Mouse (Mus musculus) forebrain, embryonic 14.5 days (tissue): ENCODE results near the gene Kcne3. TPM values are rescaled to one million over a fixed set of nuclear protein-coding genes. Genes with fewer than 3 reads are reported as not detected.
A peak's percentile ranks its signal among the peaks of the same experiment; 100 is the strongest.

Experiments used
- ATAC-seq: fragments of 200-750 bp; cut with Nextera tagmentation; 2 replicates; pipeline ENCODE4 v1.8.0; 2017; ENCODE audit warnings: mild to moderate bottlenecking, moderate library complexity
- DNase-seq: peaks from one replicate; pipeline ENCODE4 v3.0.0-alpha.2; 2015; ENCODE audit warnings: low spot score
- H3K27ac ChIP-seq: fragments of 300-500 bp; sonication (generic); 2 replicates; pipeline ENCODE4 v1.5.1; 2014; ENCODE audit warnings: low read depth, mild to moderate bottlenecking, control low read depth, low read length, moderate library complexity
- H3K27me3 ChIP-seq: fragments of 300-500 bp; sonication (generic); replicated peaks from 2 replicates; pipeline ENCODE4 v1.6.1; 2014; ENCODE audit warnings: low read length, control low read depth, mixed read lengths; ENCODE audit not compliant: control insufficient read depth, insufficient read depth
- H3K36me3 ChIP-seq: fragments of 300-500 bp; sonication (generic); 2 replicates; pipeline ENCODE4 v1.6.1; 2014; ENCODE audit warnings: low read length, control low read depth; ENCODE audit not compliant: control insufficient read depth, insufficient read depth
- H3K4me1 ChIP-seq: fragments of 300-500 bp; sonication (generic); 2 replicates; pipeline ENCODE4 v1.6.1; 2014; ENCODE audit warnings: antibody characterized with exemption, low read length, control low read depth; ENCODE audit not compliant: control insufficient read depth, insufficient read depth
- H3K4me2 ChIP-seq: fragments of 300-500 bp; sonication (generic); 2 replicates; pipeline ENCODE4 v1.6.1; 2014; ENCODE audit warnings: mild to moderate bottlenecking, control low read depth, low read length
- H3K4me3 ChIP-seq: fragments of 300-500 bp; sonication (generic); 2 replicates; pipeline ENCODE4 v1.5.1; 2014; ENCODE audit warnings: low read depth, low read length, control low read depth
- H3K9ac ChIP-seq: fragments of 300-500 bp; sonication (generic); 2 replicates; pipeline ENCODE4 v1.6.1; 2014; ENCODE audit warnings: mild to moderate bottlenecking, low read length, control low read depth, moderate library complexity
- H3K9me3 ChIP-seq: fragments of 300-500 bp; sonication (generic); replicated peaks from 2 replicates; pipeline ENCODE4 v1.6.1; 2016; ENCODE audit warnings: low read length, control low read depth, mixed read lengths; ENCODE audit not compliant: control insufficient read depth
- WGBS: fragments of 180-500 bp; shearing (Covaris S2); extraction: QIAGEN DNeasy Blood & Tissue Kit; methylation state at CpG from one replicate; pipeline ENCODE4 v1.1.7; 2014; 5-methylcytosine and 5-hydroxymethylcytosine counted together
- polyA plus RNA-seq: library from polyadenylated mRNA; unstranded; fragments of >200 nt; fragmentation: Nextera tagmentation; extraction: Ambion mirVana; gene quantifications from 2 replicates; pipeline ENCODE4 v1.2.1, GENCODE M21; 2014

Gene Kcne3
- polyA plus RNA-seq, 1 experiment from 2014 or later: 0.91 TPM

DNA sequence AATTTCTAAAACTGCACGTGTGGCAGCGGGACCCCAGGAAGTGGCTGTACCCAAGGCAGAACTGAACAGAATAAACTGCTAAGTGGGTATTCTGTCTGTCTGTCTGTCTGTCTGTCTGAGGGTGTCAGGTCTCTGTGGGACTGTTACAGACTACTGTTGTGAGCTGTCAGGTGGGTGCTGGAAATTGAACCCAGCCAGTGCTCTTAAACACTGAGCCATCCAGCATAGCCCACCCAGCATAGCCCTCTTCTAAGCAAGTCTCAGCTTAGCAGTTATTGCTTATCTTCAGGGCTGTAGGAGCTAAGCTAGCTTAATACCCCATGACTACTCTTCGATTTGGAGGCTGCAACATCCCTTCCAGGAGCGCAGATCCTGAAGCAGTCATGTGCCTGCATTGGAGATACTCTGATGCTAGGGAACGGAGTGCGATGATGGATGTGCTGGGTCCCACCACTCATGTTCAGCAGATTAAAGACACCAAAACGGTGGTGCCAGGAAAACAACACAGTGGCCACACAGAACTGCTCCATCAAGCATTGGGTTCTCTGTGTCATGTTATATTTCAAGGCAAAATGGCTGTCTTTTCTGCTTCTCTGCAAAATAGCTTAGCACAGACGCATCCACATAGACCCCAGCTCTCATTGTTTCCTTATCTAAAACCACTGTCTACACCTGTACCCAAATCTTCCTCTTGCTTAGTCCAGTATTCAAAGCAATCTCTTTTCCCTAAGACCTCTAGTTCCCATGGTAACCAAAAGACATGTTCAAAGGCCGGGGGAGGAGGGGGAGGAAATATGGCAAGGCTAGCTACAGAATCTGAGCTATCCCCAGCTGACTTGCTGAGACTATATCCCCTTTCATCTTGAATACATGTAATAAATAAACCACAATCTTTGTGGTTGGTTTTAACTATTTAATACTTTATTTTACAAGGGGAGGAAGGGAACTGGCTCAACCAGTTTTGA lies 40.6 kb downstream of the Kcne3 start:
- Histone ChIP-seq H3K4me1 (no peaks in the 10 kb centered on the region), H3K27ac (peak overlapping the region; percentile 23; the same call in 1 of the 2 replicates), H3K4me3 (no peak overlapping the region), H3K4me2 (no peak overlapping the region), H3K9me3 (no peaks in the 10 kb centered on the region), H3K9ac (no peak overlapping the region), H3K36me3 (no peaks in the 10 kb centered on the region), H3K27me3 (no peaks in the 10 kb centered on the region)
- 77% methylated on average over 9 of the region's 9 CpGs for WGBS
- ATAC-seq (no peak), DNase-seq (peak; percentile 55)

GRCm38 (mm10) chr7:100227158-100227875 lies 51.0 kb downstream of the Kcne3 start, which contains the start of gene Pgm2l1:
Pgm2l1 (plus strand) TSS chr7:100227394.
- peak; percentile 99 for ATAC-seq
- no peaks in the 10 kb centered on the region for H3K36me3 ChIP-seq
- H3K9me3 ChIP-seq: no peaks in the 10 kb centered on the region
- peaks cover 7% of the 10 kb centered on the region; the same call in 1 of the 2 replicates for H3K4me1 ChIP-seq
- H3K9ac ChIP-seq: peak within 1 kb of the TSS; percentile 88
- peak within 1 kb of the TSS; percentile 80 for H3K4me3 ChIP-seq
- H3K27ac ChIP-seq: peak within 1 kb of the TSS; percentile 86
- under 1% methylated on average over 56 of the region's 72 CpGs for WGBS
- DNase-seq: peak; percentile 98
- peak within 1 kb of the TSS; percentile 86 for H3K4me2 ChIP-seq
- no peaks in the 10 kb centered on the region for H3K27me3 ChIP-seq

- Histone ChIP-seq H3K4me2 (peak overlapping the region; percentile 86), H3K9me3 (no peaks in the 10 kb centered on the region), H3K27ac (peak overlapping the region; percentile 86), H3K4me3 (peak overlapping the region; percentile 80), H3K36me3 (no peaks in the 10 kb centered on the region), H3K27me3 (no peaks in the 10 kb centered on the region), H3K4me1 (peaks cover 7% of the 10 kb centered on the region; the same call in 1 of the 2 replicates), H3K9ac (peak overlapping the region; percentile 88)
- DNase-seq: peak; percentile 27
- under 1% methylated on average over 23 of the region's 23 CpGs for WGBS
- ATAC-seq: peak; percentile 45
Measured at GRCm38 (mm10) chr7:100227896-100228525, 51.7 kb downstream of the Kcne3 start.

DNA sequence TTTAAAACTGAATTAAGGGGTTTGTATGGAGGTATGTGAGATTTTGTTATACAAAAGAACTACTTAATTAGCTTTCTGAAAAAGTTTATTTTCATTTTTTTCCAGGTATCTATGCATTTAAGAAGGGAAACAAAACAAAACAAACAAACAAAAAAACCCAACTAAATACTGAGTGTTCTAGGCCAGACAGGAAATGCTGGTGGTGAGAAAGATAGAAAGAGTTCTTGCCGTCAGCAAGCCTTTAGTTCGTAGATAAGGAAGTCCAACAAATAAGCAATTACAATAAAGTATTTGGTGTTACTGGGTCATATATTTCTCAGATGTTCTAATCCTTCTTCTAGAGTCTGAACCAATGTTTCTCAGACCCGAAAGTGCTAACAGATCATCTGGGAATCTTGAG lies 52.7 kb downstream of the Kcne3 start:
- H3K27ac ChIP-seq: no peak overlapping the region
- H3K4me3 ChIP-seq: peak overlapping the region; percentile 80
- H3K9me3 ChIP-seq: no peaks in the 10 kb centered on the region
- peaks cover 7% of the 10 kb centered on the region; the same call in 1 of the 2 replicates for H3K4me1 ChIP-seq
- peak overlapping the region; percentile 86 for H3K4me2 ChIP-seq
- H3K36me3 ChIP-seq: no peaks in the 10 kb centered on the region
- 78% methylated on average over 3 of the region's 3 CpGs for WGBS
- peak overlapping the region; percentile 88; the same call in 1 of the 2 replicates for H3K9ac ChIP-seq
- ATAC-seq (no peak), DNase-seq (no peak)
- H3K27me3 ChIP-seq: no peaks in the 10 kb centered on the region

DNA sequence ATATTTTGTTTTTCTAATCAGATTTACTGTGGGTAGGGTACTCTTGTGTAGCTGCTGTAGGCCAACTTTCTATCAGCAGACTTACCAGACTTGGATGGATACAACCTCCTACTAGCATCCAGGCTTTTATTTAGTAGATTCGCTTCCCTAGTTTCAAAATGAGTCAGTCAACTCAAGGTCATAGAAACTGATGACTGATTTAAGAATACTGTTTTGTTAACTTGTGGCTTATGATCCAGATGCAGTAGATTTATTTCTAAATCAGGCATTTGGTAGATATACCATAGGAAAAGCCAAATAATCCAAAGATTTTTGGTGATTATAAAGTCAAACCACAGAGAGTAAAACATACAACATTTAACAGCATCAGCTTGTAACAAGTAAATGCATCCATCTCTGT lies 54.3 kb downstream of the Kcne3 start:
- no peak overlapping the region for H3K4me2 ChIP-seq
- DNase-seq: no peak
- H3K36me3 ChIP-seq: no peaks in the 10 kb centered on the region
- ATAC-seq: no peak
- no peak overlapping the region for H3K4me3 ChIP-seq
- 96% methylated on average over 1 of the region's 1 CpGs for WGBS
- H3K27me3 ChIP-seq: no peaks in the 10 kb centered on the region
- no peaks in the 10 kb centered on the region for H3K9me3 ChIP-seq
- H3K4me1 ChIP-seq: peaks cover 7% of the 10 kb centered on the region; the same call in 1 of the 2 replicates
- no peak overlapping the region for H3K27ac ChIP-seq
- H3K9ac ChIP-seq: no peak overlapping the region

DNA sequence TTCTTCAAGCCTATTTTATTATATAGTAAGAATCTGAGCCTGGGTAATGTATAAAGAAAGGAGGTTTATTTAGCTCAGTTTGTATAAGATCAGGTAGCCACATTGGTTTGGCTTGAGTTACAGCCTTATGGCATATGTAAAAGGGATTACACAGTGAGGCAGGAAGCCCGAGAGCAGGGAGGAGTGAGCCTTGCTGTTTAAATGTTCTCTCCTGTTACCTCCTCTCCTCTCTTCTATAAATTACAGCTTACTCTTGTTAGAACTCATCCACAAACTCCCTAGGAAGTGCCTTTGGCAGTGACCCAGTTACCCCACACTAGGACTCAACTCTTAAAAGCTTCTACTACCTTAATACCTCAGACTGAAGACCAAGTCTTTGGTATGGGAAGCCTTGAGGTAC lies 55.4 kb downstream of the Kcne3 start:
- peaks cover 7% of the 10 kb centered on the region; the same call in 1 of the 2 replicates for H3K4me1 ChIP-seq

GRCm38 (mm10) chr7:100233681-100234080 lies 57.4 kb downstream of the Kcne3 start:
- Histone ChIP-seq H3K9me3 (no peaks in the 10 kb centered on the region), H3K4me2 (no peak overlapping the region), H3K27me3 (no peaks in the 10 kb centered on the region), H3K4me1 (peaks cover 3% of the 10 kb centered on the region; the same call in 1 of the 2 replicates), H3K27ac (no peak overlapping the region), H3K9ac (no peak overlapping the region), H3K36me3 (no peaks in the 10 kb centered on the region), H3K4me3 (no peak overlapping the region)
- no peak for DNase-seq
- no peak for ATAC-seq

More for the DNA sequence above, 55.4 kb downstream of the Kcne3 start:
- H3K9me3 ChIP-seq: no peaks in the 10 kb centered on the region
- no peaks in the 10 kb centered on the region for H3K27me3 ChIP-seq
- H3K27ac ChIP-seq: no peak overlapping the region
- DNase-seq (no peak), ATAC-seq (no peak)
- no peaks in the 10 kb centered on the region for H3K36me3 ChIP-seq
- no peak overlapping the region for H3K4me3 ChIP-seq
- 50% methylated on average over 1 of the region's 1 CpGs for WGBS
- H3K9ac ChIP-seq: no peak overlapping the region
- no peak overlapping the region for H3K4me2 ChIP-seq
